ENCODE assay signal across 17 mouse cellular contexts in the genomic region with DNA sequence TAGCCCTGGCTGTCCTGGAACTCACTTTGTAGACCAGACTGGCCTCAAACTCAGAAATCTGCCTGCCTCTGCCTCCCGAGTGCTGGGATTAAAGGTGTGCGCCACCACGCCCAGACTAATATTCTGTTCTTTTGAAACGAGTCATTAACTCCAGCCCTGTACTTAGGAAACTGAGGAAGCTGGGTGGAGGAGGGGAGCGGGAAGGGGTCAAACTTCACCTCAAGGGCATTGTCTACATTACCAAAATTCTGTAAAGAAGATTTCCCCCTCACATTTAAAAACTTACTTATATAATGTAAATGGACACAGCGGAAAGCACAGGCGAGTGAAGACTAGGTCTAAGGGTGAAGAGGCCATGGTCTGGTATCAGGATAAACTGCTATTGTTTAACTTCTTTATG. TPM values are rescaled to one million over a fixed set of nuclear protein-coding genes. Genes with fewer than 3 reads are reported as not detected.
"Had no signal": no experiment of that assay in that cellular context is flagged by ENCODE, and none has a peak within 500 bp of the region (broad histone marks: within the 10 kb centered on the region; RNA-seq: fewer than 3 reads in every experiment).

No protein-coding gene starts in this region.

- H3K9me3 ChIP-seq: limb, embryonic 12.5 days; liver, embryonic 15.5 days; midbrain, embryonic 10.5 days; neural tube, embryonic 15.5 days had no signal

- H3K27me3 ChIP-seq: limb, embryonic 12.5 days; liver, embryonic 15.5 days; neural tube, embryonic 15.5 days had no signal

- DNase-seq: layer of hippocampus, adult 9-11 months; layer of hippocampus, postnatal 36 days; midbrain, embryonic 14.5 days; right cerebral cortex, adult 18-20 months; right cerebral cortex, postnatal 25 days; thymus, postnatal 36 days had no signal

- ATAC-seq: intestine, embryonic 16.5 days had no signal

- H3K4me1 ChIP-seq: limb, embryonic 12.5 days; midbrain, embryonic 10.5 days; neural tube, embryonic 15.5 days had no signal

- H3K4me2 ChIP-seq: limb, embryonic 12.5 days; liver, embryonic 11.5 days; liver, embryonic 15.5 days; neural tube, embryonic 15.5 days had no signal

- H3K4me3 ChIP-seq: limb, embryonic 12.5 days; liver, embryonic 15.5 days; midbrain, embryonic 10.5 days; myocyte; neural tube, embryonic 15.5 days had no signal

- H3K9ac ChIP-seq: limb, embryonic 12.5 days; liver, embryonic 15.5 days; neural tube, embryonic 15.5 days had no signal

- H3K36me3 ChIP-seq: limb, embryonic 12.5 days; liver, embryonic 15.5 days; midbrain, embryonic 10.5 days; neural tube, embryonic 15.5 days had no signal

- H3K27ac ChIP-seq: limb, embryonic 12.5 days; liver, embryonic 15.5 days; midbrain, embryonic 10.5 days; neural tube, embryonic 15.5 days had no signal

RNA-seq across cellular contexts. Expression of a gene that starts 41.4 kb away (rescaled TPM):
- polyA plus RNA-seq: myocyte had no signal

RNA-seq across cellular contexts. Expression of a gene that starts 55.6 kb away (rescaled TPM):
- total RNA-seq: layer of hippocampus, adult 18-20 months; layer of hippocampus, postnatal 36 days; left cerebral cortex, adult 8-10 months; left cerebral cortex, postnatal 25 days had no signal
- polyA plus RNA-seq: intestine, embryonic 16.5 days; limb, embryonic 12.5 days; midbrain, embryonic 10.5 days; midbrain, embryonic 14.5 days; myocyte; neural tube, embryonic 15.5 days; small intestine, adult 2 months had no signal
